In the genomic region with DNA sequence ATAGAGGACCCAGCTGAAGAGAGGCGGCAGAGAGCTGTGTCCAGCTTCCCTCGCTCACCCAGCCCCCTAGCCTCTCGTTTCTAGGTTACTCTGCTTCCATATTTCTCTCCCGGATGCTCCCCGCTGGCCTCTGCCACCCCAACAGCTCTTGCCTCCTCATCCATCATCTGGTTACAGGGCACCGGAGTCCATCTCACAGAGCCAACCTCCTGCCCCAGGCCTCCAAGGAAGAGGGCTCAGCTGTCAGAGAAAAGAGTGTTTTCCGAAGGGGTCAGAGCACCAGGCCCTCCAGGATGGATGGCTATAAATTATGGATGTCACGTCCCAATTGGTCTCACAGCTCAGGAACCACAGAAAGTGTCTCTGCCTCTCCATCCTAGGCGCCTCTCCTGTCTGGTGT, we compare ENCODE assay signal across 26 mouse cellular contexts. TPM values are rescaled to one million over a fixed set of nuclear protein-coding genes. Genes with fewer than 3 reads are reported as not detected.
DNase-seq lines count a peak whose midpoint lies in the region; ATAC-seq and TF ChIP-seq lines count a peak whose summit lies in the region.
"Had no signal": no experiment of that assay in that cellular context is flagged by ENCODE, and none has a peak within 500 bp of the region (broad histone marks: within the 10 kb centered on the region; RNA-seq: fewer than 3 reads in every experiment).

No protein-coding gene starts in this region.

- no peak for ATAC-seq in hindbrain, embryonic 12.5 days (ENCODE audit: low FRiP score)
- ATAC-seq in hindbrain, postnatal 0 days: no peak
- 0 out of 2 replicates have a peak, but pooled peaks have one; percentile 24 for ATAC-seq in neural tube, embryonic 11.5 days (ENCODE audit: insufficient read depth, low FRiP score, low TSS enrichment)
- ATAC-seq: forebrain, embryonic 14.5 days; intestine, postnatal 0 days; Patski had no signal

- no peaks in the 10 kb centered on the region for H3K36me3 ChIP-seq in hindbrain, embryonic 12.5 days
- H3K36me3 ChIP-seq in hindbrain, postnatal 0 days (ENCODE audit: insufficient read depth, low read length): no peaks in the 10 kb centered on the region
- no peaks in the 10 kb centered on the region for H3K36me3 ChIP-seq in neural tube, embryonic 11.5 days (ENCODE audit: control insufficient read depth, insufficient read depth, low read length)
- H3K36me3 ChIP-seq: limb, embryonic 15.5 days; lung, embryonic 15.5 days had no signal

- DNase-seq in hindbrain, postnatal 0 days (ENCODE audit: low spot score): no peak
- peak; percentile 54 for DNase-seq in embryo, embryonic 11 days
- DNase-seq in neural tube, embryonic 11.5 days (ENCODE audit: low spot score): peak; percentile 53
- DNase-seq in gastrocnemius, postnatal 10 days: no peak
- no peak for DNase-seq in frontal cortex, postnatal 14 days (ENCODE audit: low spot score in 2 of 2)
- DNase-seq: adrenal gland, postnatal 36 days; cerebellum, adult 9-10 months; kidney, postnatal 25 days; lung, postnatal 36 days; right cerebral cortex, postnatal 4 days; thymus, adult 18-20 months; thymus, postnatal 4 days had no signal

- H3K9ac ChIP-seq in hindbrain, embryonic 12.5 days: no peak overlapping the region
- H3K9ac ChIP-seq in hindbrain, postnatal 0 days (replicated peaks; ENCODE audit: low read length): no peak overlapping the region
- no peak overlapping the region for H3K9ac ChIP-seq in neural tube, embryonic 11.5 days (ENCODE audit: low read length)
- H3K9ac ChIP-seq: limb, embryonic 15.5 days; liver, embryonic 14.5 days; lung, embryonic 15.5 days had no signal

- no peak for TF ChIP-seq CTCF in hindbrain, postnatal 0 days (IDR thresholded peaks at IDR 0.05; ENCODE audit: low read depth)
- TF ChIP-seq CTCF in cortical plate, adult 2 months (IDR thresholded peaks at IDR 0.05; ENCODE audit: extremely low read depth, insufficient read depth, low read length): no peak

- no peaks in the 10 kb centered on the region for H3K9me3 ChIP-seq in hindbrain, embryonic 12.5 days (replicated peaks)
- no peaks in the 10 kb centered on the region for H3K9me3 ChIP-seq in hindbrain, postnatal 0 days (ENCODE audit: low read length)
- no peaks in the 10 kb centered on the region for H3K9me3 ChIP-seq in neural tube, embryonic 11.5 days (ENCODE audit: control insufficient read depth, low read length)
- H3K9me3 ChIP-seq: limb, embryonic 15.5 days; lung, embryonic 15.5 days had no signal

- no peak for TF ChIP-seq POLR2A in cortical plate, adult 2 months (IDR thresholded peaks at IDR 0.05; ENCODE audit: extremely low read depth, insufficient read depth, low read length)

- no peak overlapping the region for H3K4me3 ChIP-seq in hindbrain, embryonic 12.5 days
- H3K4me3 ChIP-seq in hindbrain, postnatal 0 days (ENCODE audit: low read length): no peak overlapping the region
- no peak overlapping the region for H3K4me3 ChIP-seq in cortical plate, adult 2 months (ENCODE audit: insufficient read depth, low read length)
- H3K4me3 ChIP-seq in neural tube, embryonic 11.5 days (ENCODE audit: low read depth, low read length): no peak overlapping the region
- H3K4me3 ChIP-seq: limb, embryonic 15.5 days; lung, embryonic 15.5 days; megakaryocyte, embryonic 14.5 days had no signal

- WGBS in hindbrain, embryonic 12.5 days: 40% methylated on average over 9 of the region's 9 CpGs
- WGBS in hindbrain, postnatal 0 days: 51% methylated on average over 9 of the region's 9 CpGs
- 19% methylated on average over 9 of the region's 9 CpGs for WGBS in neural tube, embryonic 11.5 days

- H3K4me1 ChIP-seq in hindbrain, embryonic 12.5 days: peaks cover 69% of the 10 kb centered on the region
- peaks cover 13% of the 10 kb centered on the region for H3K4me1 ChIP-seq in hindbrain, postnatal 0 days (ENCODE audit: insufficient read depth, low read length)
- H3K4me1 ChIP-seq in cortical plate, adult 2 months (ENCODE audit: control insufficient read depth, insufficient read depth, low read length): peaks cover 5% of the 10 kb centered on the region; the same call in 1 of the 2 replicates
- H3K4me1 ChIP-seq in neural tube, embryonic 11.5 days (ENCODE audit: control insufficient read depth, insufficient read depth, low read length): peaks cover 34% of the 10 kb centered on the region

- H3K27me3 ChIP-seq in hindbrain, embryonic 12.5 days: no peaks in the 10 kb centered on the region; the same call in 1 of the 2 replicates
- H3K27me3 ChIP-seq in hindbrain, postnatal 0 days (ENCODE audit: insufficient read depth, low read length): no peaks in the 10 kb centered on the region
- no peaks in the 10 kb centered on the region for H3K27me3 ChIP-seq in neural tube, embryonic 11.5 days (ENCODE audit: control insufficient read depth, insufficient read depth, low read length)
- H3K27me3 ChIP-seq: limb, embryonic 15.5 days; lung, embryonic 15.5 days; Patski had no signal

- H3K27ac ChIP-seq in hindbrain, embryonic 12.5 days: peak overlapping the region; percentile 73
- H3K27ac ChIP-seq in hindbrain, postnatal 0 days: no peak overlapping the region
- peak overlapping the region; percentile 24 for H3K27ac ChIP-seq in cortical plate, adult 2 months (ENCODE audit: insufficient read depth, low read length)
- peak overlapping the region; percentile 58 for H3K27ac ChIP-seq in neural tube, embryonic 11.5 days (ENCODE audit: low read depth, low read length)
- H3K27ac ChIP-seq: limb, embryonic 15.5 days; liver, embryonic 14.5 days; lung, embryonic 15.5 days had no signal

- no peak overlapping the region for H3K4me2 ChIP-seq in hindbrain, embryonic 12.5 days (replicated peaks)
- H3K4me2 ChIP-seq in hindbrain, postnatal 0 days (ENCODE audit: low read depth, low read length): no peak overlapping the region
- H3K4me2 ChIP-seq in neural tube, embryonic 11.5 days (ENCODE audit: low read depth): no peak overlapping the region
- H3K4me2 ChIP-seq: heart, embryonic 11.5 days; limb, embryonic 15.5 days; lung, embryonic 15.5 days had no signal

RNA-seq across cellular contexts. Expression of a gene that starts 23.1 kb away (rescaled TPM):
- polyA plus RNA-seq in hindbrain, embryonic 12.5 days (2016; fragmentation: Nextera tagmentation; extraction: Ambion mirVana): 2.0 and 4.0 TPM in 2 replicates
- 8.5 and 10.4 TPM in 2 replicates for total RNA-seq in hindbrain, postnatal 0 days (2014; rRNA removed)
- polyA plus RNA-seq in hindbrain, postnatal 0 days (2015; fragmentation: Nextera tagmentation; extraction: Ambion mirVana): 3.7 and 4.6 TPM in 2 replicates
- 0.78 and 1.1 TPM in 2 replicates for polyA plus RNA-seq in cortical plate, adult 2 months (2012; rRNA removed)
- 1.5 and 2.5 TPM in 2 replicates for polyA plus RNA-seq in neural tube, embryonic 11.5 days (2014; fragmentation: Nextera tagmentation; extraction: Ambion mirVana)
- total RNA-seq in gastrocnemius, postnatal 10 days (2021): under 1 TPM; 0.16 to 0.23 TPM
- total RNA-seq: common myeloid progenitor, adult 5-6 weeks; granulocyte monocyte progenitor cell, adult 5-6 weeks had no signal
- polyA plus RNA-seq: kidney, embryonic 14.5 days had no signal

RNA-seq across cellular contexts. Expression of a gene that starts 36.5 kb away (rescaled TPM):
- polyA plus RNA-seq in hindbrain, embryonic 12.5 days (2016; fragmentation: Nextera tagmentation; extraction: Ambion mirVana): 7.2 and 10.5 TPM in 2 replicates
- total RNA-seq in hindbrain, postnatal 0 days (2014; rRNA removed): 6.1 and 9.1 TPM in 2 replicates
- 7.1 and 8.0 TPM in 2 replicates for polyA plus RNA-seq in hindbrain, postnatal 0 days (2015; fragmentation: Nextera tagmentation; extraction: Ambion mirVana)
- 12.0 and 16.0 TPM in 2 replicates for polyA plus RNA-seq in cortical plate, adult 2 months (2012; rRNA removed)
- polyA plus RNA-seq in neural tube, embryonic 11.5 days (2014; fragmentation: Nextera tagmentation; extraction: Ambion mirVana): 2.5 and 3.1 TPM in 2 replicates
- 10 to 100 TPM; 16.3 to 20.0 TPM for total RNA-seq in gastrocnemius, postnatal 10 days (2021)
- total RNA-seq: common myeloid progenitor, adult 5-6 weeks; ES-E14; granulocyte monocyte progenitor cell, adult 5-6 weeks had no signal

Comparison
In these comparisons a context has a peak if more than half of its experiments do, and no peak if none do; other contexts are left out.
1. DNase-seq: peak in embryo, embryonic 11 days (single experiment) and neural tube, embryonic 11.5 days (single experiment); none in hindbrain, postnatal 0 days (single experiment), gastrocnemius, postnatal 10 days (single experiment) and frontal cortex, postnatal 14 days (0 of 2).